Mouse (Mus musculus) embryonic facial prominence, embryonic 12.5 days (tissue): ENCODE results near the gene Dtx4. TPM values are rescaled to one million over a fixed set of nuclear protein-coding genes. Genes with fewer than 3 reads are reported as not detected.

Experiments used
- ATAC-seq: fragments of 200-750 bp; cut with Nextera tagmentation; 2 replicates; pipeline ENCODE4 v1.8.0; 2017; ENCODE audit not compliant: insufficient number of reproducible peaks, insufficient read depth, low FRiP score, low TSS enrichment
- H3K27ac ChIP-seq: fragments of 300-500 bp; sonication (generic); 2 replicates; pipeline ENCODE4 v1.5.1; 2016; ENCODE audit warnings: mild to moderate bottlenecking
- H3K27me3 ChIP-seq: fragments of 300-500 bp; sonication (generic); 2 replicates; pipeline ENCODE4 v1.6.1; 2016; ENCODE audit warnings: mild to moderate bottlenecking, moderate library complexity
- H3K36me3 ChIP-seq: fragments of 300-500 bp; sonication (generic); 2 replicates; pipeline ENCODE4 v1.6.1; 2016; ENCODE audit warnings: mild to moderate bottlenecking
- H3K4me1 ChIP-seq: fragments of 300-500 bp; sonication (generic); 2 replicates; pipeline ENCODE4 v1.6.1; 2016
- H3K4me2 ChIP-seq: fragments of 300-500 bp; sonication (generic); replicated peaks from 2 replicates; pipeline ENCODE4 v1.6.1; 2016; ENCODE audit warnings: mild to moderate bottlenecking, moderate library complexity
- H3K4me3 ChIP-seq: fragments of 300-500 bp; sonication (generic); 2 replicates; pipeline ENCODE4 v1.5.1; 2016; ENCODE audit warnings: mild to moderate bottlenecking
- H3K9ac ChIP-seq: fragments of 300-500 bp; sonication (generic); 2 replicates; pipeline ENCODE4 v1.6.1; 2016; ENCODE audit warnings: mild to moderate bottlenecking, moderate library complexity
- H3K9me3 ChIP-seq: fragments of 300-500 bp; sonication (generic); 2 replicates; pipeline ENCODE4 v1.6.1; 2016; ENCODE audit warnings: mild to moderate bottlenecking, moderate library complexity
- WGBS: fragments of 180-500 bp; shearing (Covaris S2); methylation state at CpG from one replicate; pipeline ENCODE4 v1.1.7; 2016; 5-methylcytosine and 5-hydroxymethylcytosine counted together
- polyA plus RNA-seq: library from polyadenylated mRNA; unstranded; fragments of >200 nt; fragmentation: Nextera tagmentation; extraction: Ambion mirVana; gene quantifications from 2 replicates; pipeline ENCODE4 v1.2.1, GENCODE M21; 2016

The Dtx4 gene
- polyA plus RNA-seq, 1 experiment from 2014 or later, result 13.2 TPM

- H3K36me3 ChIP-seq, result peaks cover 14% of the 10 kb centered on the region
- H3K9me3 ChIP-seq, result no peaks in the 10 kb centered on the region
- peaks cover 10% of the 10 kb centered on the region for H3K4me1 ChIP-seq
- no peak overlapping the region for H3K9ac ChIP-seq
- no peak overlapping the region for H3K4me3 ChIP-seq
- 88% methylated on average over 7 of the region's 7 CpGs for WGBS
- ATAC-seq, result no peak
- H3K4me2 ChIP-seq, result no peak overlapping the region
- no peaks in the 10 kb centered on the region for H3K27me3 ChIP-seq
- H3K27ac ChIP-seq, result no peak overlapping the region
Observed at GRCm38 (mm10) chr19:12491636-12492035, 9.6 kb downstream of the Dtx4 start.

GRCm38 (mm10) chr19:12489675-12490570 is 11.3 kb downstream of the Dtx4 start:
- Histone ChIP-seq H3K4me2 (no peak overlapping the region), H3K9me3 (no peaks in the 10 kb centered on the region), H3K4me1 (peaks cover 10% of the 10 kb centered on the region), H3K27ac (peak overlapping the region; percentile 57), H3K4me3 (no peak overlapping the region), H3K36me3 (peaks cover 14% of the 10 kb centered on the region), H3K9ac (no peak overlapping the region), H3K27me3 (no peaks in the 10 kb centered on the region)
- no peak for ATAC-seq
- 74% methylated on average over 11 of the region's 11 CpGs for WGBS

DNA sequence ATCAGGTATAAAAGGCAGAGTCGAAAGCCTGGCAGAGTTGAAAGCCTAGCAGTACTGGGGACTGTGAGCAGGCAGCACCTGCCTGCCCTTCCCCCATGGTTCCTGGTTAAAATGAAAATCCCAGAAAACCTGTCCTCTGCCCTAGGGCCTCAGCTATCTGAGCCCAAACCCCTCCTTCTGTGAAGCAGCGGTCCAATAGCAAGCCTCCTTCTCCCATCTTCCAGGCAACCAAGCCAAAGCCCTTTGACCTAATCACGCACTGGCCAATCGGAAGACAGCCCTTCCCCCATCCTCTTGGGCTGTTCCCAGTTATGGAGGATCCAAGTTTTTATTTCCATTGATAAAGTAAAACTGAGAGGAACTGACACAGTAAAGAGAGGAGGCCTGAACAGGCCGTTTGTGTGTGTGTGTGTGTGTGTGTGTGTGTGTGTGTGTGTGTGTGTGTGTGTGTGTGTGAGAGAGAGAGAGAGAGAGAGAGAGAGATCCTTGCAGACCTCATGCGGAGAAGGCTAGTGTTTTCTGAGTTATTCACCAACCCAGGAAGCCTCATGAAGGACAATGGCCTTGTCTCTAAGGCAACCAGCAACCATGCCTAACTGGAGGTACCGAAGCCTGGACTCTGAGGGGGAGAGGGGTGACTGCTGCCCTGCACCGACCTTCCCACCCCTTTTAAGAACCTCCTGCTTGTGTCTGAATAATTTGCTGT is 12.1 kb downstream of the Dtx4 start:
- Histone ChIP-seq H3K27me3 (no peaks in the 10 kb centered on the region), H3K36me3 (peaks cover 14% of the 10 kb centered on the region), H3K4me3 (no peak overlapping the region), H3K9ac (no peak overlapping the region), H3K9me3 (no peaks in the 10 kb centered on the region), H3K27ac (peak overlapping the region; percentile 70), H3K4me2 (no peak overlapping the region), H3K4me1 (peaks cover 10% of the 10 kb centered on the region)
- ATAC-seq, result peak; percentile 78
- WGBS, result 10% methylated on average over 8 of the region's 8 CpGs

GRCm38 (mm10) chr19:12488205-12488966 is 12.9 kb downstream of the Dtx4 start:
- Histone ChIP-seq H3K4me1 (peaks cover 10% of the 10 kb centered on the region), H3K27me3 (no peaks in the 10 kb centered on the region), H3K36me3 (peaks cover 14% of the 10 kb centered on the region), H3K9ac (no peak overlapping the region), H3K9me3 (no peaks in the 10 kb centered on the region), H3K4me3 (no peak overlapping the region), H3K27ac (peak overlapping the region; percentile 70), H3K4me2 (no peak overlapping the region)
- 0 out of 2 replicates have a peak, but pooled peaks have one; percentile 28 for ATAC-seq
- 18% methylated on average over 9 of the region's 9 CpGs for WGBS

DNA sequence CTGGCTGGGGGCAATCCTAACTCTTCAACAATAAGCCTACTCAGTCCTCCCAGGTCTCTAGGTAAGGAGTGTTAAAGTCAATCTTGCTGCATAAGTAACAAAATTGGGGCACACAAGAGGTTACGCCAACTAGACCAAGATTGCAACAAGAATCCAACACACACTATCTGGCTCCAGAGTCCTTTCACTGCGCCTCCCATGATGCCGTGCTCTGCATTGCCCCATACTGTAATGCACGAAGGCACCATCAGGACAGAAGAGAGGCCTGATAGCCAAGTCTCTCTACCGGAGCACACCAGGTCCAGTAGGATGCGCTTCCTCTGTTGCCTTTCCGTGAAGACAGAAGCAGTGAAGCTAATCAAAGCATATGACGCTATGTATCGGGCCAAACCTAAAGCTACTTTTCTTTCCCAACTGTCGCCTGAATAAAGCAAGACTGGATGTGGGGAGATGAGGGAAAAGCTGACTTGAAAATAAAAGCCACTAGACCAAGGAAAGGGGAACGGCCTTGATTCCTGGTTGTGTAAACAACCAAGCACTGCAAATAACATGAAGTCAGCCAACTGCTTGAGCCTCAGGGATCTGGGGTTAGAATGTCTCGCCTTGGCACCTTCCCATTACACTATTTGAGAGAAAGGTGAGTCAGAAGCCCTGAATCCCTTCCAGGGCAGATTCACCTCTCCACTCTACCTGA is 13.6 kb downstream of the Dtx4 start:
- peaks cover 17% of the 10 kb centered on the region for H3K36me3 ChIP-seq
- H3K4me2 ChIP-seq, result no peak overlapping the region
- H3K9me3 ChIP-seq, result no peaks in the 10 kb centered on the region
- no peak overlapping the region for H3K9ac ChIP-seq
- no peak overlapping the region for H3K4me3 ChIP-seq
- peaks cover 10% of the 10 kb centered on the region for H3K4me1 ChIP-seq
- H3K27ac ChIP-seq, result no peak overlapping the region
- H3K27me3 ChIP-seq, result no peaks in the 10 kb centered on the region
- no peak for ATAC-seq
- 90% methylated on average over 12 of the region's 12 CpGs for WGBS

GRCm38 (mm10) chr19:12486875-12487274 is 14.4 kb downstream of the Dtx4 start:
- Histone ChIP-seq H3K4me3 (no peak overlapping the region), H3K36me3 (peaks cover 16% of the 10 kb centered on the region), H3K9me3 (no peaks in the 10 kb centered on the region), H3K4me1 (peaks cover 10% of the 10 kb centered on the region), H3K27ac (no peak overlapping the region), H3K27me3 (no peaks in the 10 kb centered on the region), H3K9ac (no peak overlapping the region), H3K4me2 (no peak overlapping the region)
- 91% methylated on average over 6 of the region's 6 CpGs for WGBS
- no peak for ATAC-seq

GRCm38 (mm10) chr19:12485631-12486030 is 15.6 kb downstream of the Dtx4 start:
- Histone ChIP-seq H3K27me3 (no peaks in the 10 kb centered on the region), H3K4me1 (peaks cover 10% of the 10 kb centered on the region), H3K9ac (no peak overlapping the region), H3K4me2 (no peak overlapping the region), H3K27ac (no peak overlapping the region), H3K36me3 (peaks cover 16% of the 10 kb centered on the region), H3K4me3 (no peak overlapping the region), H3K9me3 (no peaks in the 10 kb centered on the region)
- 77% methylated on average over 3 of the region's 3 CpGs for WGBS
- no peak for ATAC-seq

DNA sequence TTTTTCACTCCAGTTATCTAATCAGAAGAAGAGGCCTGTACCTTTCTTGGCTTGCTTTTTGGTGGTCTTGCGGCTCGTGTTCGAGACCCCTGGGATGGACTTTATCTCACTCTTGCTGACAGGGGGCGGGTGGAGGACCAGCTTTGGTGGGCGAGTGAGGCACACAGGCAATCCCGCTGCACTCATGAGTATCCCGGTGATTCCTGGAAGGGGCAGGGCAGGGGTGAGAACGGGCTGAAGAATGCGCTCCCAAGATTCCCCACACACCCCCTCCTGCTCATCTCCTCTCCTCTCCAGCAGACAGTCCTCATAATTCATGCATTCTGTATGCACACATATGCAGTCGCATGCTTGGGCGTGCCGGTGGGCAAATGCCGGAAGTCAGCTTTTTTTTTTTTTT is 16.0 kb downstream of the Dtx4 start:
- H3K4me3 ChIP-seq, result no peak overlapping the region
- no peak overlapping the region for H3K9ac ChIP-seq
- no peak for ATAC-seq
- no peak overlapping the region for H3K4me2 ChIP-seq
- 86% methylated on average over 13 of the region's 13 CpGs for WGBS
- H3K36me3 ChIP-seq, result peaks cover 20% of the 10 kb centered on the region
- no peaks in the 10 kb centered on the region for H3K27me3 ChIP-seq
- peaks cover 10% of the 10 kb centered on the region for H3K4me1 ChIP-seq
- no peak overlapping the region for H3K27ac ChIP-seq
- no peaks in the 10 kb centered on the region for H3K9me3 ChIP-seq

GRCm38 (mm10) chr19:12484210-12484609 is 17.0 kb downstream of the Dtx4 start:
- ATAC-seq, result no peak
- Histone ChIP-seq H3K36me3 (peaks cover 20% of the 10 kb centered on the region), H3K9ac (no peak overlapping the region), H3K9me3 (no peaks in the 10 kb centered on the region), H3K27me3 (no peaks in the 10 kb centered on the region), H3K4me3 (no peak overlapping the region), H3K4me1 (peaks cover 4% of the 10 kb centered on the region), H3K27ac (no peak overlapping the region), H3K4me2 (no peak overlapping the region)
- WGBS, result 89% methylated on average over 4 of the region's 4 CpGs

- WGBS, result 75% methylated on average over 4 of the region's 4 CpGs
- Histone ChIP-seq H3K27me3 (no peaks in the 10 kb centered on the region), H3K9ac (no peak overlapping the region), H3K27ac (no peak overlapping the region), H3K36me3 (peaks cover 20% of the 10 kb centered on the region), H3K4me3 (no peak overlapping the region), H3K4me1 (peaks cover under 1% of the 10 kb centered on the region; the same call in 1 of the 2 replicates), H3K4me2 (no peak overlapping the region), H3K9me3 (no peaks in the 10 kb centered on the region)
- ATAC-seq, result no peak
Observed at GRCm38 (mm10) chr19:12483782-12484181, 17.5 kb downstream of the Dtx4 start.

GRCm38 (mm10) chr19:12478369-12478768 is 22.9 kb downstream of the Dtx4 start:
- Histone ChIP-seq H3K4me2 (no peak overlapping the region), H3K9me3 (no peaks in the 10 kb centered on the region), H3K4me1 (0 out of 2 replicates have a peak, but pooled peaks cover 2% of the 10 kb centered on the region), H3K4me3 (no peak overlapping the region), H3K9ac (no peak overlapping the region), H3K27ac (no peak overlapping the region), H3K36me3 (peaks cover 20% of the 10 kb centered on the region), H3K27me3 (no peaks in the 10 kb centered on the region)
- no peak for ATAC-seq
- WGBS, result 93% methylated on average over 6 of the region's 6 CpGs
